Mouse (Mus musculus): ENCODE results near the gene Sytl2. TPM values are rescaled to one million over a fixed set of nuclear protein-coding genes. Genes with fewer than 3 reads are reported as not detected.

Gene Sytl2
- polyA plus RNA-seq, 1 experiment, result 0.06 TPM

DNA sequence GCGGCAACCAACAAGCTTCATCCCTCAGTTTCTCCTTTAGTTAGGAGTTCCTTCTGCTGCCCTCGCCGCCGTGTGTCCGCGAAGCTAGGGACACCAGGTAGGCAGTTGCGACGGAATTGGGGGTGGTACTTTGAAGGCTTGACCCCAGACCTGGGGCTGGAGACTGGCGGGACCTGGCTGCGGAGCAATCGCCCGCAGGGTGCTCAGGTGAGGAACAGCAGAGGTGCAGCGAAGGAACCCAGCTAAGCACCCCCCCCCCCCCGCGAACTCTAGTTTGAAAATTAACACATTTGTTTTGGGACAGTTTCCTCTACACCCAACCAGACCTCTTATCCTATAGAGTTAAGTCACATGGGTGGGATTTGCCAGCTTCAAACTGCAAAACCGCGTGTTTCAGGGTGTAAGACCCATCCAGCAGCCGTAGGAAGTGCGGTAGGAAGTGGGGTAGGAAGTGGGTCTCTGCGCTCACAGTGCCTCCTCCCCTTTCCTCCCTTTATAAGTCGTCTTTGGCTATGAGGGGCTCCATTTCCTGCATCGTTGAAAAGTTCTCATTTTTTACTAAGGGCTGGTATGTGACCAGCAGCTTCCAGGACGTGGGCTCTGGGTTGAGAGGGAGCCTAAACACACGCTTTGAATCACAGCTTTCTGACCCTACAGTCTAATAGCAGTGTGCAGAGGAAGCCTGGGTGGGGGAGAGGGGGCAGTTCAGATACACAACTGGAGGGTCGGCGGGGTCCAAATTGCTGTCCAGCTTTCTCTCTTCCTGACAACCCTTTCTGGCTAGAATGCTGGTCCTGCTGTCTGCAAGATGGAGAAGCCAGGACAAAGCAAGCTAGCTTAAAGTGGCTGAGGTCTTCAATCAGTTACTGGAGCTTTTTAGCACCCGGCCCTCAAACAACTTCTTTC is 848 bp downstream of the Sytl2 start:
- Histone ChIP-seq H3K36me3 (ENCODE audit: control insufficient read depth) (no peaks in the 10 kb centered on the region), H3K4me3 (replicated peaks) (peak overlapping the region; percentile 9), H3K4me1 (ENCODE audit: control insufficient read depth) (peaks cover 2% of the 10 kb centered on the region; the same call in 1 of the 2 replicates), H3K27me3 (ENCODE audit: control insufficient read depth) (peaks cover 58% of the 10 kb centered on the region), H3K9me3 (ENCODE audit: control insufficient read depth, low read length) (no peaks in the 10 kb centered on the region; the same call in 1 of the 2 replicates)
- no peak for TF ChIP-seq GATA1 (IDR thresholded peaks at IDR 0.05; ENCODE audit: low read length)
- TF ChIP-seq TAL1 (IDR thresholded peaks at IDR 0.05; ENCODE audit: low read length), result no peak

DNA sequence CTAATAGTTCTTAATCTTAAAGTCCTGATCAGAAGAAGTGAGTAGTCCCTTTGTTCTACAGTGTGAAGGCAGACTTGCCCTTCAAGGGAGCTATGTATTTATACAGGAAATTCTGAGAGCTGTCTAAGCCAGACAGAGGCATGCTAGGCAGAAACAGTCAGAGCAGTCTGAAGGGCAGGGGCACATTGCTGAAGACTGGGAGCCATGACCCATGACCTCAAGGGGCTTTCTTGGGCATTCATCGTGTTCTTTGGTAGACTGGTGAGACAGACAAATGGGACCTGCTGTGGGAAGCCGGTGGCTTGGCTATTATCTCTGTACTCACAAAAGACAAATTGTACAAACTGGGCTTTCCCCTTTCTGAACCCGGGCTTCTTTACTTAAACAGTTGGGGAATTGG is 4.0 kb downstream of the Sytl2 start:
- H3K36me3 ChIP-seq (ENCODE audit: control insufficient read depth), result no peaks in the 10 kb centered on the region
- H3K4me3 ChIP-seq (replicated peaks), result no peak overlapping the region
- no peaks in the 10 kb centered on the region; the same call in 1 of the 2 replicates for H3K9me3 ChIP-seq (ENCODE audit: control insufficient read depth, low read length)
- peaks cover 40% of the 10 kb centered on the region for H3K27me3 ChIP-seq (ENCODE audit: control insufficient read depth)
- peaks cover 2% of the 10 kb centered on the region; the same call in 1 of the 2 replicates for H3K4me1 ChIP-seq (ENCODE audit: control insufficient read depth)
- TF ChIP-seq GATA1 (IDR thresholded peaks at IDR 0.05; ENCODE audit: low read length) (no peak), TAL1 (IDR thresholded peaks at IDR 0.05; ENCODE audit: low read length) (no peak)

DNA sequence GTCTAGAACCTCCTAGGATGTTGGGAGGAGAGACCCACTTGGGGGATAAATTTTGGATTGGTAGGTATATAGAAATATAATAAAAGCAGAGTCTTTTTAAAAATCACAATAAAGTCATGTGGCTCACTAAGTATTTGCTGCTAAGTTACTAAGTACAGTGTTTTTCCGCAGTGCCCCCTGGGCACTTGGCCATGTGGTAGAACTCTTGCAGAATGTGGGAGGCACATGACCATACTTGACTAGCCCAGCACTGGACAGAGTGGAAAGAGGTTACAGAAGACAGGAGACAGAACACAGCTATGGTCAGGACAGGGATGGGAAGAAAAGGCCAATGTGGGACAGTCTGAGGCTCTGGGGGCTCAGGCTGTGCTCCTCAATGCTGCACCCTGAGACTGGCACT is 4.9 kb downstream of the Sytl2 start:
- Histone ChIP-seq H3K9me3 (ENCODE audit: control insufficient read depth, low read length) (no peaks in the 10 kb centered on the region; the same call in 1 of the 2 replicates), H3K4me1 (ENCODE audit: control insufficient read depth) (peaks cover 2% of the 10 kb centered on the region; the same call in 1 of the 2 replicates), H3K4me3 (replicated peaks) (no peak overlapping the region), H3K36me3 (ENCODE audit: control insufficient read depth) (no peaks in the 10 kb centered on the region), H3K27me3 (ENCODE audit: control insufficient read depth) (peaks cover 31% of the 10 kb centered on the region)
- no peak for TF ChIP-seq TAL1 (IDR thresholded peaks at IDR 0.05; ENCODE audit: low read length)
- no peak for TF ChIP-seq GATA1 (IDR thresholded peaks at IDR 0.05; ENCODE audit: low read length)

DNA sequence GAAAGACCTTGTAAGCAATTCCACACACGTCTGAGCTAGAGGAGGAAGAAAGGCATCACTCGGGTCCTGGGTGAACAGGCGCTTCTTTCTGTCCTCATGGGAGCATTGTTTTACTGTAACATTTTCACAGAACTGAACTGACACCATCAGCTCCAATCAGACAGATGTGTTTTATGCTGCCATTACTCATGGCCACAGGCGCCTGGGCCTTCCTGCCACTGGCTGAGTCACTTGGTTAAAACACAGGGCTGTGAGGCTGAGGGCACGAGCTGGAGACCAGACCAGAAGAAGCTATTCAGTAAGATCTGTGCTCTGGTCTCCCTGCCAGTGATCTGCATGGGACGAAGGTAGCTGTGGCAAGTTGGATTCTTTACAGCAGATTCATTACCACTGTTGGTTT is 6.0 kb downstream of the Sytl2 start:
- Histone ChIP-seq H3K36me3 (ENCODE audit: control insufficient read depth) (no peaks in the 10 kb centered on the region), H3K4me1 (ENCODE audit: control insufficient read depth) (no peaks in the 10 kb centered on the region), H3K4me3 (replicated peaks) (no peak overlapping the region), H3K9me3 (ENCODE audit: control insufficient read depth, low read length) (no peaks in the 10 kb centered on the region), H3K27me3 (ENCODE audit: control insufficient read depth) (peaks cover 20% of the 10 kb centered on the region)
- TF ChIP-seq GATA1 (IDR thresholded peaks at IDR 0.05; ENCODE audit: low read length) (no peak), TAL1 (IDR thresholded peaks at IDR 0.05; ENCODE audit: low read length) (no peak)

DNA sequence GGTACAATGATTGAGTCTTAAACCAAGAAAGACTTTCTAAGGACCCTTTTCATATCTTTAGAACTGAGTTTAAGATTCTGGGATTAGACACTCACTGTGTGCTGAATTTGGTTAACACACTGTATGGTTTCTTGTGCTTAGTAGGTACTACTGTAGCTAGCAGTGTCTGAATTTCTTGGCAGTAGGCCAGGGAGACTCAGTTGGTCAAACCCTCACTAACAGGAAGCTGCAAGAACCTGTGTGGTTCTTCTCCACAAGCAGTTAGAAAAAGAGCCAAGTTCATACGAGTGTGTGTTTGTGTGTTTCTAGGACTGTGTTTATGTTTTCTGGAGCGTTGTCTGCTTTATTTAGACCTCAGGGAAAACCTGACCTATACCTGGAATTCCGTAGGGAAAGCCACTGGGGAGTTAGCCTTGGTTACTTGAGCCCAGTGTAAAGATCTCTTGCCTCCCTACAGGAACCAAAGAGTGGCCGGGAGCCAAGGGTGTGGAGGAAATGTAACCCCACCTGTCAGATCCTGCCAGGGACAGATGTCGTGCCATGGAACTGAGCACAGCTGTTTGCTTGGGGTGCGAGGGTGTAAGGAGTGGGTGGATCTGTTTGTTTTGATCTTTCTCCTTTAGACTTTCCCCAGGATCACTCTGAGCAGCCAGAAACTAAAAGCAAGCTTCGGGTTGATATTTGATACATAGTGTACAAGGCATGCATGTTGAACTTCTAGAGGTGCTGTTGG is 10.3 kb downstream of the Sytl2 start:
- H3K27me3 ChIP-seq (ENCODE audit: control insufficient read depth), result no peaks in the 10 kb centered on the region
- H3K36me3 ChIP-seq (ENCODE audit: control insufficient read depth), result no peaks in the 10 kb centered on the region
- no peak for TF ChIP-seq GATA1 (IDR thresholded peaks at IDR 0.05; ENCODE audit: low read length)
- TF ChIP-seq TAL1 (IDR thresholded peaks at IDR 0.05; ENCODE audit: low read length), result no peak
- H3K4me1 ChIP-seq (ENCODE audit: control insufficient read depth), result no peaks in the 10 kb centered on the region
- H3K9me3 ChIP-seq (ENCODE audit: control insufficient read depth, low read length), result no peaks in the 10 kb centered on the region
- no peak overlapping the region for H3K4me3 ChIP-seq (replicated peaks)

DNA sequence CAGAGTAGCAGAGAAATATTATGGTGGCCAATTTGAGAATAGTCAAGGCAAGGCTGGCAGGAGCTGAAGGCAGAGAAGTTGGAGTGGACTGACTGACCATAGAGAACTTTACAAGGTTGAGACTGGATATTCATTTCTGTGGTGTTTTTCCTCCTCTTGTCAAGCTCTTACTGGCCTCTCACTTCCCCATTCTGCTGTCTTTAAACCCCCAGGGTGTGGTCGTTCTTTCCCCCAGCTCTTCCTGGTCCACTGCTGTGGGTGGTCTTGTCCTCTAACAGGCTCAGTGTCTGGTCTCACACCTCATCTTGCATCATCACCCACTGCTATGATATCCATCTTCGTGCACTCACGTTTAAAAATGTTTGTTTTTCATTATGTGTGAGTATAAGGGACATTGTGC is 11.4 kb downstream of the Sytl2 start:
- Histone ChIP-seq H3K27me3 (ENCODE audit: control insufficient read depth) (no peaks in the 10 kb centered on the region), H3K36me3 (ENCODE audit: control insufficient read depth) (no peaks in the 10 kb centered on the region), H3K9me3 (ENCODE audit: control insufficient read depth, low read length) (no peaks in the 10 kb centered on the region), H3K4me3 (replicated peaks) (no peak overlapping the region), H3K4me1 (ENCODE audit: control insufficient read depth) (no peaks in the 10 kb centered on the region)
- no peak for TF ChIP-seq GATA1 (IDR thresholded peaks at IDR 0.05; ENCODE audit: low read length)
- no peak for TF ChIP-seq TAL1 (IDR thresholded peaks at IDR 0.05; ENCODE audit: low read length)

DNA sequence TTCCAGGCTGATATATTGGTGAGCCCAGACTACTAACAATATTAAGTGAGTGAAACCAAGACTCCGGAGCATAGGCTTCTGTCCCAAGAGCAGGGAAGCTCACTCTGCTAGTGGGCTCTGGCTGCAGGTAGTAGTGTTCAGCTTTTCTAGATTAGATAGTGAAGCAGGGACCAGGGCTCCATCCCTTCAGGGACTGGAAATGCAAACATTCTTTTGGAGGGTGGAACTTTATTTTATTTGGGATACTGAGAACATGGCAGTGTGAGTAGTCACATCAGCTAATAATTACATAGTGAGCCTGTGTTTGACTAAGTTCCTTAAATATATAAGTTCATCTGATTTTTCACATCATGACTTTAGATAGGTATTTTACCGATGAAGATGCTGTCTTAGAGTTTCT is 14.8 kb downstream of the Sytl2 start:
- no peaks in the 10 kb centered on the region for H3K36me3 ChIP-seq (ENCODE audit: control insufficient read depth)
- H3K4me3 ChIP-seq (replicated peaks), result no peak overlapping the region
- TF ChIP-seq TAL1 (IDR thresholded peaks at IDR 0.05; ENCODE audit: low read length), result no peak
- no peak for TF ChIP-seq GATA1 (IDR thresholded peaks at IDR 0.05; ENCODE audit: low read length)
- no peaks in the 10 kb centered on the region for H3K27me3 ChIP-seq (ENCODE audit: control insufficient read depth)
- no peaks in the 10 kb centered on the region for H3K4me1 ChIP-seq (ENCODE audit: control insufficient read depth)
- no peaks in the 10 kb centered on the region for H3K9me3 ChIP-seq (ENCODE audit: control insufficient read depth, low read length)

DNA sequence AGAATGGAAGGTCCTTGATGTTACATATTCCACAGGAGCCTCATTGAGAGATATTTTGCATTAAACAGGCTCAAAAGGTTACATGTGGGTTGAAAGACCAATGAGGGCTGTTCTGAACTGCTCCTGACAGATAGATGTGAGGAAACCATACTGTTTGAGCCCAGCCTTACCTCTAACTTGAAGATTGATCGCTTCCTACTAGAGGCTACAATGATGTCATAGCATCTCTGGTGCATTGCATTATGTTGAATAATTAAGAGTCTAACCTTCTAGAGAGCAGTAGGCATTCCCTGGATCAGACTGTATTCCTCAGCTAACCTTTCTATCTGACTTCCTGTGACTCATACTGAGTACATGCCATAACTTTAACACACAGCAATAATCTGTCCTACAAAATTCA is 17.4 kb downstream of the Sytl2 start:
- Histone ChIP-seq H3K36me3 (ENCODE audit: control insufficient read depth) (no peaks in the 10 kb centered on the region), H3K4me1 (ENCODE audit: control insufficient read depth) (no peaks in the 10 kb centered on the region), H3K27me3 (ENCODE audit: control insufficient read depth) (no peaks in the 10 kb centered on the region), H3K9me3 (ENCODE audit: control insufficient read depth, low read length) (no peaks in the 10 kb centered on the region), H3K4me3 (replicated peaks) (no peak overlapping the region)
- TF ChIP-seq TAL1 (IDR thresholded peaks at IDR 0.05; ENCODE audit: low read length) (no peak), GATA1 (IDR thresholded peaks at IDR 0.05; ENCODE audit: low read length) (no peak)

DNA sequence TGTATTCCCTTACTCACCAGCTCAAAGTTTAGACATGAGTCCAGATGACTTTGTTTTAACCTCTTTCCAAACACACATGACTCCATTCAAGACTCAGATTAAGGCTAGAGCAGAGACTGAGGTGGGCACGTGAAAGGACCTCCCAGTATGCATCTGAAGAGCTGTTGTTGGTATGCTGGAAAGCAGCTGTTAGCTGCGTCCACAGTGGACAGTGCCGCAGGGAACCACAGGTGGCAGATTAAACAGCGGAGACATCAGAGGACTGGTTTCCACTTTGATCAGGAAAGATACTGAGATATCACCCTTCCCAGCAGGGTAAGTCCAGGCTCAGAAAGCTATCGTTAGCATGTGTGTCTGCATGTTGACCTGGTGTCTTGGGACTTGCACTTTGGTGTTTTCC is 18.1 kb downstream of the Sytl2 start:
- Histone ChIP-seq H3K4me3 (replicated peaks) (no peak overlapping the region), H3K4me1 (ENCODE audit: control insufficient read depth) (no peaks in the 10 kb centered on the region), H3K9me3 (ENCODE audit: control insufficient read depth, low read length) (no peaks in the 10 kb centered on the region), H3K27me3 (ENCODE audit: control insufficient read depth) (no peaks in the 10 kb centered on the region), H3K36me3 (ENCODE audit: control insufficient read depth) (no peaks in the 10 kb centered on the region)
- no peak for TF ChIP-seq TAL1 (IDR thresholded peaks at IDR 0.05; ENCODE audit: low read length)
- TF ChIP-seq GATA1 (IDR thresholded peaks at IDR 0.05; ENCODE audit: low read length), result no peak
